Mouse (Mus musculus) leukemia stem cell, adult 10-12 weeks (primary cell): ENCODE measurements around the gene Krt20. TPM values are rescaled to one million over a fixed set of nuclear protein-coding genes. Genes with fewer than 3 reads are reported as not detected.

Experiments
- polyA plus RNA-seq: library from polyadenylated mRNA; stranded (reverse); fragments of >175 nt; gene quantifications from 2 replicates; pipeline ENCODE4 v1.2.3, GENCODE M21; 2012; ENCODE audit warnings: low replicate concordance

The Krt20 gene
- not detected in 2 replicates for polyA plus RNA-seq

DNA sequence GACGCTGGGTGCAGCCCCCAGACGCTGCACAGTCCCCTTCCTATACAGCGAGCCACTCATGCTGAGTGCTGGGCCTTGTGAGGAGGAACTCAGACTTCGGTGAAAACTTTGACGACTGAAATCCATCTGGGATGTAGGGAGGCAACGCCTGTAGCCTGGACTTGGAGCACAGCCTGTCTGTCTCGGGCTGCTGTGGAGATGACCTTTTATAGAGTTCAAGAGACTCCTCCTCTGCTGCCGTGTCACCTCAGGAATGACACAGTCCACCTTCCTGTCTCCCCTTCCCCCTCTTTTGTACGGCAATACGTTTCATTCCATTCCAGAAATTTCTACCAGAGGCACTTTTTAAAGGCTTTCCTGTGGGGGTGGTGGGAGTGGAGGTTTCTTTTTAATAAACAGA, at the start of gene Krt20:
Krt20 (minus strand) TSS at position 179 of the 400 bp plus-strand sequence.

DNA sequence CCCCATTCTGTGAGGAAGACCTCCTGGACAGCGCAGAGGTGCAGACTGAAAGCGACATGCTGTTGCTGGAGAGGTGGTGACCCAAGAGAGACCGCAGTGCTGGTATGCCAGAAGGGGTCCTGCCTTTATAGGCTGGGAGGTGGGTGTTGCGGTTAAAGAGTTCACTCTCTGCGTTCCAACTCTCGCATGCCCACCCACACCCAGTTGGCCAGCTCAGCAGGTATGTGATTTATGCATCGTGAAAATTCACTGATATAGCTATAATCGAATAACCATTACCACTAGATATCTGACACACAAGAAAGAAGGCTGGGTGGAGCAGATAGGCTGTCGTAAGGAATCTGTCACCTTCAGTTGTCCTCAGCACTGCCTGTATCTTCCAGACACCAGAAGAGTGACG, 15.8 kb downstream of the Krt20 start, which contains the start of gene Krt12:
Krt12 (minus strand) TSS at position 101 of the 400 bp plus-strand sequence.

DNA sequence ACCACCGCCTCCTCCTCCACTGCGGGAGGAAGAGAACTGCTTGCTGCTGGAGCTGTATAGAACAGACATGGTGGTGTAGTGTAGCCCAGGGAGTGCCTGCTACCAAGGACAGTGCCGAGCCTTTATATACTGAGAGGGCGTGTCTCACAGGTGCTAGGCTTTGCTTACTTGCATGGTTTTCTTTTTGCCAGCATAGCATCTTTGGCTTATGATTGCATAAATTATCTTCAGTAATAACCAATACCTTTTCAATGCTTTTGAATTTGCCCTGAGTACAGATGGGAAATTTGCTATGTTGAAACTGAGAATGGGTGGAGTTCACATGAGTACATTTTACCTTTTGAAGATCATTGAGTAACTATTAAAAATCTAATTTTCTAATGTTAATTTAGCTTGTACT, 48.7 kb downstream of the Krt20 start, which contains the start of gene Krt10:
Krt10 (minus strand) TSS at position 101 of the 400 bp plus-strand sequence.

Other genes starting within 250 kb of the Krt20 start
- 113 and 193 TPM in 2 replicates for gene Smarce1, start 207.1 kb downstream of the Krt20 start, polyA plus RNA-seq
- gene Krt222, start 194.1 kb downstream of the Krt20 start, polyA plus RNA-seq: 0.25 TPM in 1 of 2 replicates, not detected in the other
- not detected in 2 replicates for gene Krt24, start 152.9 kb downstream of the Krt20 start, polyA plus RNA-seq
- not detected in 2 replicates for gene Krt25, start 115.2 kb downstream of the Krt20 start, polyA plus RNA-seq
- not detected in 2 replicates for gene Krt26, start 100.2 kb downstream of the Krt20 start, polyA plus RNA-seq
- not detected in 2 replicates for gene Krt27, start 87.0 kb downstream of the Krt20 start, polyA plus RNA-seq
- not detected in 2 replicates for gene Krt28, start 63.2 kb downstream of the Krt20 start, polyA plus RNA-seq
- gene Krt10, start 48.8 kb downstream of the Krt20 start, polyA plus RNA-seq: 1.0 and 5.4 TPM in 2 replicates
- gene Krt12, start 15.9 kb downstream of the Krt20 start, polyA plus RNA-seq: not detected in 2 replicates
- gene Krt23, start 55.0 kb upstream of the Krt20 start, polyA plus RNA-seq: not detected in 2 replicates
- not detected in 2 replicates for gene Krt39, start 83.2 kb upstream of the Krt20 start, polyA plus RNA-seq
- gene Krt40, start 105.0 kb upstream of the Krt20 start, polyA plus RNA-seq: not detected in 2 replicates
- not detected in 2 replicates for gene Krtap3-3, start 112.7 kb upstream of the Krt20 start, polyA plus RNA-seq
- gene Krtap3-2, start 118.7 kb upstream of the Krt20 start, polyA plus RNA-seq: not detected in 2 replicates
- gene Gm11939, start 121.3 kb upstream of the Krt20 start, polyA plus RNA-seq: not detected in 2 replicates
- gene Krtap3-1, start 128.5 kb upstream of the Krt20 start, polyA plus RNA-seq: not detected in 2 replicates
- gene Krtap1-5, start 142.9 kb upstream of the Krt20 start, polyA plus RNA-seq: not detected in 2 replicates
- not detected in 2 replicates for gene Krtap1-4, start 145.5 kb upstream of the Krt20 start, polyA plus RNA-seq
- gene Krtap1-3, start 153.2 kb upstream of the Krt20 start, polyA plus RNA-seq: not detected in 2 replicates
- not detected in 2 replicates for gene Krtap9-3, start 160.0 kb upstream of the Krt20 start, polyA plus RNA-seq
- not detected in 2 replicates for gene Gm11938, start 165.2 kb upstream of the Krt20 start, polyA plus RNA-seq
- gene Gm11937, start 172.0 kb upstream of the Krt20 start, polyA plus RNA-seq: not detected in 2 replicates
- gene Krtap2-4, start 176.7 kb upstream of the Krt20 start, polyA plus RNA-seq: not detected in 2 replicates
- not detected in 2 replicates for gene Gm11562, start 182.3 kb upstream of the Krt20 start, polyA plus RNA-seq
- gene Krtap4-1, start 190.1 kb upstream of the Krt20 start, polyA plus RNA-seq: not detected in 2 replicates
- not detected in 2 replicates for gene Krtap4-2, start 196.9 kb upstream of the Krt20 start, polyA plus RNA-seq
- not detected in 2 replicates for gene Krtap4-7, start 205.9 kb upstream of the Krt20 start, polyA plus RNA-seq
- not detected in 2 replicates for gene Gm11555, start 212.1 kb upstream of the Krt20 start, polyA plus RNA-seq
- gene Gm11563, start 220.8 kb upstream of the Krt20 start, polyA plus RNA-seq: not detected in 2 replicates
- gene Krtap4-6, start 227.8 kb upstream of the Krt20 start, polyA plus RNA-seq: not detected in 2 replicates